Mouse (Mus musculus): ENCODE results near the gene Olfr397.

GRCm38 (mm10) chr11:73960517-73960916 lies at the start of gene Olfr397:
- TF ChIP-seq EP300 (optimal IDR thresholded peaks at IDR 0.05): no peak
- no peak for TF ChIP-seq CTCF (IDR thresholded peaks at IDR 0.05; ENCODE audit: low read depth)
